Mouse (Mus musculus) gastrocnemius, postnatal 4 days (tissue): ENCODE measurements around the gene Zfpl1. TPM values are rescaled to one million over a fixed set of nuclear protein-coding genes. Genes with fewer than 3 reads are reported as not detected.
"Not testable (repeated sequence)": the region's sequence is repeated elsewhere in the genome, so short reads cannot be mapped to it uniquely, and the experiment has no call there.

Experiments used
- DNase-seq, 2 experiments: peaks; one replicate each; pipeline ENCODE4 v3.0.0; 2021 to 2022; ENCODE audit warnings: low spot score in 2 of 2, mixed read lengths in 2 of 2
- long read RNA-seq, 2 experiments: library from polyadenylated mRNA; stranded (forward); transcript quantifications; one replicate each; pipeline ENCODE4 v2.0.0; 2021
- total RNA-seq, 2 experiments: library from RNA; stranded (reverse); gene quantifications; 2 replicates each; pipeline ENCODE4 v1.2.3; 2021

Gene Zfpl1
- total RNA-seq: 10 to 100 TPM; 28.5 to 34.6 TPM
- long read RNA-seq, experiment 1, transcript Zfpl1-208 (8 exons, 922 nt): major isoform, 19 of 52 reads
- long read RNA-seq, experiment 1, transcript Zfpl1-201 (8 exons, 1,287 nt): minor isoform, 18 of 52 reads
- long read RNA-seq, experiment 1, partial matches to known transcripts: 4 of 52 reads
- long read RNA-seq, experiment 1, other reads (novel, unspliced or antisense): 11 of 52 reads
- long read RNA-seq, experiment 2, transcript Zfpl1-208 (8 exons, 922 nt): major isoform, 20 of 41 reads
- long read RNA-seq, experiment 2, transcript Zfpl1-201 (8 exons, 1,287 nt): minor isoform, 8 of 41 reads
- long read RNA-seq, experiment 2, partial matches to known transcripts: 5 of 41 reads
- long read RNA-seq, experiment 2, other reads (novel, unspliced or antisense): 8 of 41 reads

GRCm38 (mm10) chr19:6084478-6085248 is at the start of gene Zfpl1, which contains the start of gene Cdca5:
Gene Zfpl1, minus strand, starts transcription at chr19:6084956.
Gene Cdca5, plus strand, starts transcription at chr19:6084983.
- DNase-seq: peak; percentile 83 to 94

DNA sequence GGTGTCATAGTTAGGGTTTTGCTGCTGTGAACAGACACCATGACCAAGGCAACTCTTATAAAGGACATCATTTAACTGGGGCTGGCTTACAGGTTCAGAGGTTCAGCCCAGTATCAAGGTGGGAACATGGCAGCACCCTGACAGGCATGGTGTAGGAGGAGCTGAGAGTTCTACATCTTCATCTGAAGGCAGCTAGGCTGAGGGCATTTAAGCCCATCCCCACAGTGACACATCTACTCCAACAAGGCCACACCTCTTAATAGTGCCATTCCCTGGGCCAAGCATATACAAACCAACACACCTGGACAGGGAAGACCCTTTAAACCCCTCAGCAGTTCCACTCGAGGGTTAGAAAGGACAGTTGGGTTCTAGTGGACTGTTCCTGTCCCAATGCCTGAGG is 48.4 kb upstream of the Zfpl1 start:
- not testable (repeated sequence) for DNase-seq

- no peak for DNase-seq
Observed at GRCm38 (mm10) chr19:6132171-6132827, 47.5 kb upstream of the Zfpl1 start.

DNA sequence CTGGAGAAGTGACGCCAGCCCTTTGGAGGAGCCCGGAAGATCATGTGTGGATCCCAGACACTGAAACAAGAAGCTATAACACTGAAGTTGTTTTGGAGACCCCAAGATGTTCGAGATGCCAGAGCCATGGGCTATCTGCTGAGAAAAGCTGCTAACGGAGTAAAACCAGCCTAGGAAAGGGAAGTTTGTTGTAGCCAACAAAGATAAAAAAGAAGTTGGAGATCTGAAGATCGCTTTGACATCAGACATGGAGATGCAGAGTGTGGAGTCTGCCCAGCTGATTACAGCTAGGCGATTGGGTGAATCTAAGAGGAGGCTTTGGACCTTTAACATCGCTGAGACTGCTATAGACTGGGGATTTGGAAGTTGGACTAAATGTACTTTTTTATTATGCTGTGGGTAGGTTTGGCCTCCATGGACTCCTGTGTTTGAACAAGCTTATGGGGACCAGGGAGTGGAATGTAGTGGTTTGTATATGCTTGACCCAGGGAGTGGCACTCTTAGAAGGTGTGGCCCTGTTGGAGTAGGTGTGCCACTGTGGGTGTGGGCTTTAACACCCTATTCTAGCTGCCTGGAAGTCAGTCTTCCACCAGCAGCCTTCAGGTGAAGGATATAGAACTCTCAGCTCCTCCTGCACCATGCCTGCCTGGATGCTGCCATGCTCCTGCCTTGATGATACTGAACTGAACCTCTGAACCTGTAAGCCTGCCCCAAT is 45.8 kb upstream of the Zfpl1 start:
- DNase-seq: not testable (repeated sequence)

GRCm38 (mm10) chr19:6127760-6128341 is 43.1 kb upstream of the Zfpl1 start, which contains the start of gene Snx15:
Gene Snx15, minus strand, starts transcription at chr19:6128304.
- DNase-seq: peak; percentile 74 to 92

GRCm38 (mm10) chr19:6126789-6127580 is 42.2 kb upstream of the Zfpl1 start:
- no peak for DNase-seq

- DNase-seq: peak in 1 of 2 experiments; percentile 34
Observed at GRCm38 (mm10) chr19:6126289-6126688, 41.5 kb upstream of the Zfpl1 start.

DNA sequence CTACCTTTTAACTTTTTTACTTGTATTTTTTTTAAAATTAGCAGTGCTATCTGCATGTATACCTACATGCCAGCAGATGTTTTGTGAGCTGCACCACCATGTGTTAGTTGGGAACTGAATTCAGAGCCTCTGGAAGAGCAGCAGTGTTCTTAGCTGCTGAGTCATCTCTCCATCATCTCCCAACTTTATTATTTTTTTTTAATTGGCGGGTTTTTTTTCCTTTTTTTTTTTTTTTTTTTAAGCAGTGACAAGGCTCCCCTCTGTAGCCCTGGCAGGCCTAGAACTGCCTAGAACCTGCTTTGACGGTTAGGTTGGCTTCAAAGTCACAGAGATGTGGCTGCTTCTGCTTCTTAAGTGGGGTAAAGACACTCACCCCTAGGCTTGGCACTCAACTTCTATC is 40.1 kb upstream of the Zfpl1 start:
- no peak for DNase-seq

- DNase-seq: no peak
Observed at GRCm38 (mm10) chr19:6123330-6123729, 38.6 kb upstream of the Zfpl1 start.

- no peak for DNase-seq
Observed at GRCm38 (mm10) chr19:6121761-6122160, 37.0 kb upstream of the Zfpl1 start.

- no peak for DNase-seq
Observed at GRCm38 (mm10) chr19:6118677-6119185, 34.0 kb upstream of the Zfpl1 start.

DNA sequence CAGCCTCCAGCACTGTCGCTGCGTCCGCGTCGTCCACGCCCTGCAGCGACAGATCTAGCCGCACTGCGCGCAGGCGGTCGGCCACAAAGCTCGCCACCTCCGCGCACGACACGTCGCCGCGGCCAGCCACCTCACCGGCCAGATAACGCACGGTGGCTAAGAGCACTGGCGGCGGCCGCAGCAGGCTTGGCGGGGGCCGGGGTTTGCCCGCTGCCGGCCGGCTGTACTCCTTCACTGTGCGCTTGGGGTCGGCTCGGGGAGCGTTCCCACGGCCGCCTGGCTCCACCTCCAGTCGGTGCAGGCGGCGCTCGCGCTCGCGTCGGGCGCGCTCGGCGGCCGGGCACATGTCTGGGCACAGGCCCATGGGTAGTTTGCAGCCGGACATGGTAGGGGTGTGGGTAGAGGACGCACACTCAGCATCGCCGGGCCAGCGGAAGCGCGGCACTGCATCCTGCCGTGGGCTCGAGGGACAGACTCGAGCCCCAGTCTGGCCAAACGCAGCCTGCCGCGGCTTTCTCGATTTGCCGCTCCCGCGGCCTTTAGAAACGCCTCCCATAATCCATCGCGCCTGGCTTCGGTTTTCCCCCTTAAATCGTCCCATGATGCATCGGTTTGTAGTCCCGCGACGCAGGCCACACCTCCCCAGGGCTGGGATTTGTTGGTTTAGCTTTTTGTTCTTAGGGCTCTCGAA is 33.4 kb upstream of the Zfpl1 start, which contains the start of gene Sac3d1:
Sac3d1 (minus strand) TSS at position 665 of the 691 bp plus-strand sequence.
- peak; percentile 65 to 87 for DNase-seq

GRCm38 (mm10) chr19:6117346-6117985 is 32.7 kb upstream of the Zfpl1 start:
- no peak for DNase-seq

DNA sequence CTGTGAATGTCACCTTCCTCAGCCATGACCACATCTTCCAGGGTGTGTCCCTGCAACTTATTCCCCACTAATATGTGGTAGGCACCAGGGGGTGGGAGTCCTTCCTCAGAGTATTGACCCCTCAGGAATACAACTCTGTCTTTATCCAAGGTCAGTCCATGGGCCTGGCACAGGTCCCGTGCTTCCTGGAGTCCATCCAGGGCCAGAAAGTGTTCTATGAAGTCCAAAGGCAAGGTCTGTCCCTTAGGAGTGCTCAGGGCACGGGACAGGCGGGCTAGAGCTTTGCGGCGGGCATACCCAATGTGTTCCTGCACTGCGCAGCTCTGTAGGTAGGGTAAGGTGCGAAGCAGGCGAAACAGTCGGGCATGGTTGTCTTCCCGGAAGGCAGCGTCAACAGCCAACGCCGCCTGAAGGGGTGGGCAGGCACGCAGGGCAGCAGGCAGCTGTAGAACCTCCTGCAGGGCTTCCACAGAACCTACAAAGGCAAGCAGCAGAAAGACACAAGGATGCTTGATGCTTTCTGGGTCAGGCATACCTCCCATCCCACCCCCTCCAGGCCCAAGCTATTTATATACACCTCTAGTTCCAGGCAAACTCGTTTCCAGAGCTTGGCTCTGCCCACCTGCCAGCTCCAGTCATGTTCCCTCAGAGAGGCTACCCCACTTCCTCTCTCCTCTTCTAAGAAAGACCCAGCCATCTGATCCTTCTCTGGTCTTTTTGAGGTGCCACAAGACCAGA is 31.5 kb upstream of the Zfpl1 start:
- DNase-seq: no peak

GRCm38 (mm10) chr19:6113116-6113515 is 28.4 kb upstream of the Zfpl1 start:
- no peak for DNase-seq

DNA sequence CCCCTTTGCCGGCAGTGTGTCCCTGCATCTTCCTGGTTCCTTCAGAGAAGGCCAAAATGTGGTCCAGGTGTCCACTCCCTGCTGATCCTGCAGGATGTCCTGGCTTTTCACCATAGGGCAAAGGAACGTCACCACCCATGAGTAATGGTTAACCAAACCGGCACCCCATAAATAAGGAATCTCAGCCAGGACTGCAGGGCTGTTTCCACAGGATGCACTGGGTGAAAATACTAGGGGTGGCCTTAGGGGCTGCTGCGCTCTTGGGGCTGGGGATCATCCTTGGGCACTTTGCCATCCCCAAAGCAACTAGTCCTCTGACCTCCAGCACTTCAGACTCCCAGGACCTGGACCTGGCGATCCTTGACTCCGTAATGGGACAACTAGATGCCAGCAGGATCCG is 20.8 kb upstream of the Zfpl1 start, which contains the start of gene Naaladl1:
Naaladl1 (plus strand) TSS at position 197 of the 400 bp plus-strand sequence.
- DNase-seq: no peak

GRCm38 (mm10) chr19:6104476-6104875 is 19.7 kb upstream of the Zfpl1 start:
- no peak for DNase-seq
